Mouse (Mus musculus) spleen, adult 2 months (tissue): ENCODE data around the gene Utp20.

Experiments
- CTCF ChIP-seq: fragments of 200-500 bp; IDR thresholded peaks from 2 replicates; pipeline ENCODE4 v1.5.1; 2011; ENCODE audit warnings: mild to moderate bottlenecking, inconsistent platforms; ENCODE audit not compliant: insufficient read depth, insufficient read length, insufficient replicate concordance; ENCODE audit errors: extremely low read depth
- POLR2A ChIP-seq: fragments of 200-500 bp; IDR thresholded peaks from 2 replicates; pipeline ENCODE4 v1.6.1; 2011; ENCODE audit warnings: low read depth, low read length, inconsistent platforms

- TF ChIP-seq CTCF (no peak), POLR2A (no peak)
Measured at GRCm38 (mm10) chr10:88834227-88834626, 7.6 kb upstream of the Utp20 start.
